Mouse (Mus musculus): ENCODE measurements around the gene Snx1.
A peak's percentile ranks its signal among the peaks of the same experiment; 100 is the strongest.

Gene Snx1

GRCm38 (mm10) chr9:66090593-66091244 is 35.7 kb downstream of the Snx1 start:
- DNase-seq (ENCODE audit: low read depth, low spot score) = no peak

GRCm38 (mm10) chr9:66088411-66088810 is 38.0 kb downstream of the Snx1 start:
- DNase-seq (ENCODE audit: low read depth, low spot score) = peak; percentile 59

GRCm38 (mm10) chr9:66087062-66087461 is 39.3 kb downstream of the Snx1 start:
- no peak for DNase-seq (ENCODE audit: low read depth, low spot score)

GRCm38 (mm10) chr9:66084171-66084570 is 42.2 kb downstream of the Snx1 start:
- no peak for DNase-seq (ENCODE audit: low read depth, low spot score)

- no peak for DNase-seq (ENCODE audit: low read depth, low spot score)
These were observed 44.4 kb downstream of the Snx1 start for GRCm38 (mm10) chr9:66081999-66082398.

GRCm38 (mm10) chr9:66080804-66081459 is 45.5 kb downstream of the Snx1 start:
- DNase-seq (ENCODE audit: low read depth, low spot score) = no peak

GRCm38 (mm10) chr9:66078493-66078892 is 47.9 kb downstream of the Snx1 start:
- DNase-seq (ENCODE audit: low read depth, low spot score) = no peak

GRCm38 (mm10) chr9:66078072-66078471 is 48.3 kb downstream of the Snx1 start:
- DNase-seq (ENCODE audit: low read depth, low spot score) = no peak

GRCm38 (mm10) chr9:66072754-66073153 is 53.6 kb downstream of the Snx1 start:
- no peak for DNase-seq (ENCODE audit: low read depth, low spot score)

- DNase-seq (ENCODE audit: low read depth, low spot score) = no peak
These were observed 56.2 kb downstream of the Snx1 start for GRCm38 (mm10) chr9:66070151-66070550.

- DNase-seq (ENCODE audit: low read depth, low spot score) = peak; percentile 36
These were observed 56.8 kb downstream of the Snx1 start, which contains the start of gene Snx22 for GRCm38 (mm10) chr9:66069583-66069982. Gene Snx22, minus strand, starts transcription at chr9:66069719.

- no peak for DNase-seq (ENCODE audit: low read depth, low spot score)
These were observed 57.4 kb downstream of the Snx1 start for GRCm38 (mm10) chr9:66068971-66069391.

GRCm38 (mm10) chr9:66068056-66068455 is 58.3 kb downstream of the Snx1 start:
- no peak for DNase-seq (ENCODE audit: low read depth, low spot score)

- DNase-seq (ENCODE audit: low read depth, low spot score) = peak; percentile 55
These were observed 58.8 kb downstream of the Snx1 start for GRCm38 (mm10) chr9:66067542-66067941.

- no peak for DNase-seq (ENCODE audit: low read depth, low spot score)
These were observed 59.6 kb downstream of the Snx1 start for GRCm38 (mm10) chr9:66066791-66067190.

- no peak for DNase-seq (ENCODE audit: low read depth, low spot score)
These were observed 62.1 kb downstream of the Snx1 start for GRCm38 (mm10) chr9:66064316-66064715.

GRCm38 (mm10) chr9:66063446-66063845 is 62.9 kb downstream of the Snx1 start:
- peak; percentile 32 for DNase-seq (ENCODE audit: low read depth, low spot score)

GRCm38 (mm10) chr9:66061656-66062055 is 64.7 kb downstream of the Snx1 start:
- DNase-seq (ENCODE audit: low read depth, low spot score) = no peak

GRCm38 (mm10) chr9:66060986-66061385 is 65.4 kb downstream of the Snx1 start:
- no peak for DNase-seq (ENCODE audit: low read depth, low spot score)

GRCm38 (mm10) chr9:66060308-66060647 is 66.1 kb downstream of the Snx1 start:
- DNase-seq (ENCODE audit: low read depth, low spot score) = no peak

GRCm38 (mm10) chr9:66059583-66060307 is 66.6 kb downstream of the Snx1 start, which contains the start of gene Ppib:
Gene Ppib, plus strand, starts transcription at chr9:66060222.
- peak; percentile 94 for DNase-seq (ENCODE audit: low read depth, low spot score)

GRCm38 (mm10) chr9:66053620-66054019 is 72.8 kb downstream of the Snx1 start:
- DNase-seq (ENCODE audit: low read depth, low spot score) = no peak

GRCm38 (mm10) chr9:66052731-66053130 is 73.7 kb downstream of the Snx1 start:
- DNase-seq (ENCODE audit: low read depth, low spot score) = peak; percentile 25

All from 3T3-L1 (cell line).